Mouse (Mus musculus) myocyte (in vitro differentiated cells): ENCODE measurements around the gene Acsm2.

Experiments
- CEBPB ChIP-seq: IDR thresholded peaks from 2 replicates; pipeline ENCODE4 v1.6.1; 2011; ENCODE audit warnings: mild to moderate bottlenecking, moderate library complexity; ENCODE audit not compliant: poor library complexity, insufficient read depth, severe bottlenecking
- E2F4 ChIP-seq: IDR thresholded peaks from one replicate; pipeline ENCODE4 v1.6.1; 2011; ENCODE audit warnings: mild to moderate bottlenecking, control low read depth, moderate library complexity; ENCODE audit not compliant: insufficient read depth
- MAX ChIP-seq: IDR thresholded peaks from one replicate; pipeline ENCODE4 v1.6.1; 2011; ENCODE audit warnings: low read depth, mild to moderate bottlenecking, control low read depth
- MYOD1 ChIP-seq, 3 experiments: IDR thresholded peaks; one replicate each; pipeline ENCODE4 v1.6.1; 2011; ENCODE audit warnings: control low read depth in 2 of 3, low read depth in 2 of 3, mild to moderate bottlenecking in 2 of 3, moderate library complexity in 1 of 3; ENCODE audit not compliant: insufficient read length in 2 of 3, control insufficient read depth in 1 of 3
- POLR2A ChIP-seq: IDR thresholded peaks from one replicate; pipeline ENCODE4 v1.6.1; 2011; ENCODE audit warnings: low read depth, mild to moderate bottlenecking, control low read depth, moderate library complexity; ENCODE audit not compliant: insufficient read length
- POLR2AphosphoS2 ChIP-seq: IDR thresholded peaks from one replicate; pipeline ENCODE4 v1.6.1; 2011; ENCODE audit warnings: low read depth, control low read depth; ENCODE audit not compliant: insufficient read length
- REST ChIP-seq: IDR thresholded peaks from one replicate; pipeline ENCODE4 v1.6.1; 2011; ENCODE audit warnings: mild to moderate bottlenecking, control low read depth, moderate library complexity; ENCODE audit not compliant: insufficient read depth, insufficient read length
- SRF ChIP-seq: IDR thresholded peaks from one replicate; pipeline ENCODE4 v1.6.1; 2011; ENCODE audit warnings: low read depth; ENCODE audit not compliant: control insufficient read depth, insufficient read length
- TCF12 ChIP-seq: IDR thresholded peaks from one replicate; pipeline ENCODE4 v1.6.1; 2011; ENCODE audit warnings: mild to moderate bottlenecking, control low read depth; ENCODE audit not compliant: poor library complexity, insufficient read depth, severe bottlenecking
- USF1 ChIP-seq: IDR thresholded peaks from one replicate; pipeline ENCODE4 v1.6.1; 2011; ENCODE audit warnings: low read depth, mild to moderate bottlenecking, control low read depth, moderate library complexity

DNA sequence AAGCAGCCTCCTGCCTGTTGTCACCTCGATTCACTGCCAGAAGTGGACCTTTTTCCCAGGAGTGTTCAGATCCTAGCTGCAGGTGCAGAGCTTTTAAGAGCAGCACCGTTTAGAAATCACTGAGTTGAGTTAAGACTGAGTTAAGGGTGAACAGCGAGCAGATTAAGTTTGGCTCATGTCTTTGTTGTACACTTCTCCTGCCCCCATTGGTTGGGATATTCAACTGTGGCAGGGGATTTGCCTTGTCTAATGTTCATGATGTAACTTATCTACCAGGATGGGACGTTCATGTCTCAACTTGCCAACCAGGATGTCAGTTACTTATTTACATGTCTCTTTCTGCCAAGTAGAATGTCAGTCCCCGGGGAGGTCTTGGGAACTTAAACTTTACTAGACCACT is 88.2 kb downstream of the Acsm2 start:
- TF ChIP-seq POLR2A (no peak), TCF12 (no peak), USF1 (no peak), MYOD1 (IDR thresholded peaks at IDR 0.05; ENCODE audit: control insufficient read depth in 1 of 3, insufficient read length in 2 of 3, low read depth in 2 of 3) (no peak), SRF (no peak), REST (no peak), POLR2AphosphoS2 (no peak), E2F4 (no peak), MAX (no peak), CEBPB (no peak)
